Mouse (Mus musculus) gastrocnemius, postnatal 4 days (tissue): ENCODE measurements around the gene Aldh3b3. TPM values are rescaled to one million over a fixed set of nuclear protein-coding genes. Genes with fewer than 3 reads are reported as not detected.
A peak's percentile ranks its signal among the peaks of the same experiment; 100 is the strongest.

Source experiments
- DNase-seq, 2 experiments: peaks; one replicate each; pipeline ENCODE4 v3.0.0; 2021 to 2022; ENCODE audit warnings: low spot score in 2 of 2, mixed read lengths in 2 of 2
- long read RNA-seq, 2 experiments: library from polyadenylated mRNA; stranded (forward); transcript quantifications; one replicate each; pipeline ENCODE4 v2.0.0; 2021
- total RNA-seq, 2 experiments: library from RNA; stranded (reverse); gene quantifications; 2 replicates each; pipeline ENCODE4 v1.2.3; 2021

Gene Aldh3b3
- under 1 TPM; 0.08 to 0.12 TPM for total RNA-seq
- long read RNA-seq, experiment 1, partial matches to known transcripts, result 0 of 1 reads
- long read RNA-seq, experiment 1, other reads (novel, unspliced or antisense), result 0 of 1 reads
- long read RNA-seq, experiment 2, result 0 reads

DNA sequence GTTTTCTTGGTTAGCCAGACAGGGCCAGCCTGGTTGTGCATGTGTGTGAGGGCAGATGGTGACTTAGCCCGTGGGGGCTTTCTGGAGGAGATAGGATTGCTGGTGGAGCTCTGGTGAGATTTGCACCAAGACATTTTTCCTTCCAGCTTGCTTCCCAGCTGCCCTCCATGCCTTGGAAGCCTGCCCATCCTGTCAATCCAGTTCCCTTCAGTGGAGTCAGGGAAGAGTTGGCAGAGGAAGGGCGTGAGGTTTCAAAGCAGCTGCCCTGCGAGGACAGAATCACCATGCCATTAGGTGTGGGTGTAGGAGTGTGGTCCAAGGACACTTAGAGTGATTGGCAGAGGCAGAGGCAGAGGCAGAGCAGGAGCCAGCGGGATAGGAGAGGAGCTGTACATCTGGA lies at the start of gene Aldh3b3:
Gene Aldh3b3, plus strand, starts transcription at position 176 of the 400 bp plus-strand sequence.
- DNase-seq, result no peak

DNA sequence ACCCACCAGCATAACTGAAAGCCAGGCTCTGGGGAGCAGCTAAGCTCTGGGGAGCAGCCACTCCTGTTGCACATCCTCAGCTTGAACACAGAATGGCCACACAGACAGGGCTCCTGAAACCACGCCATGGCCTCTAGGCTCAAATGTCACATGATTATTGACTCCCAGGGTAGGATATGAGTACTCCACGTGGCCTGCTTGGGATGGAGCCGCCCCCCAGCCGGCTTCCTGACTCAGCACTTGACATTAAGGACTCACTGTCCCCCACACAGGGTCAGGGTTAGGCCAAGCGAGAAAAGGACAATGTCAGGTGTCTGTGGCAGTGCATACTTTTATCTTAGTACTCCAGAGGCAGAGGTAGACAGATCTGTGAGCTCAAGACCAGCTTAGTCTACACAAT lies 48.2 kb upstream of the Aldh3b3 start:
- no peak for DNase-seq

DNA sequence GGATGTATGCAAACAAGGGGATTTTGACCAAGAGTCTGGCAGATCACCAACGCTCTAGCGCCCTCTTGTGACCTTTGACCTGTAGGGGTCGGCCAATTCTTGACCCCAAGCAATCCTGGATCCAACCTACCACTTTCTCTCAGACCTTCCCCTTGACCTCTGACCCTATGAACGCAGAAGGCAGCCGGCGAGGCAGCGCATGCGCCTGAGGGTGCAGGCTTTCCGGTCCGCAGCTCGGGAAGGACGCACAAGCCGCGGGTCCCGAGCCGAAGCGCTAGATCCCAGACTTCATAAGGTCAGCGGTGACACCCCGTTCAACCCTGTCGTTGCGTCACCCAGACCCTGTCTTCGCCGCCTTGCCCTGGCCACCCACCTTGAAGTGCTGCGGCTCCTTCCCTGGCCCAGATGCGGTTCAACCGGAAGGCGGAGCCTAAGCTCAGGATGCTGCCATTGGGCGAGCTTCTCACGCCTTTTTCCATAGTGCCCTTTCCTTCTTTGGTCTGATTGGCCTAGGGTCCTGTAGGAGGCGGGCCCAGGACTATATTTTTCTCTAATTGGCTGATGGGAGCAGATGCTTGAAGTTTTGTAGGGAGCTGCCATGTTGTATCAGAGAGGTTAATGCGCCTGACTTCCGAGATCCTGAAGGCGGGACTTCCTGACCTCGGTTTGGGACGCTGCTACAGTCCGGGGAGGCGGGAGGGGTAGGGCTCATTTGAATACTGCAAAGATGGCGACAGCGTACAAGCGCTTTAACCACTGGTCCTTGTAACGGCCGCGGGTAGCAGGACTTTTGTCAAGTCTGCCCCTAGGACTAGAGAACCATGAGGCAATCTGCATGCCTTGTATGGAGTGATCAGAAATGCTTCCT lies 45.9 kb upstream of the Aldh3b3 start, which contains the start of gene Ndufs8:
Gene Ndufs8, minus strand, starts transcription at position 438 of the 868 bp plus-strand sequence.
- peak; percentile 62 to 86 for DNase-seq

- DNase-seq, result no peak
Observed at GRCm38 (mm10) chr19:3913692-3914091, 44.8 kb upstream of the Aldh3b3 start.

GRCm38 (mm10) chr19:3914535-3914934 lies 43.9 kb upstream of the Aldh3b3 start:
- no peak for DNase-seq

GRCm38 (mm10) chr19:3916727-3917126 lies 41.7 kb upstream of the Aldh3b3 start:
- DNase-seq, result no peak

DNA sequence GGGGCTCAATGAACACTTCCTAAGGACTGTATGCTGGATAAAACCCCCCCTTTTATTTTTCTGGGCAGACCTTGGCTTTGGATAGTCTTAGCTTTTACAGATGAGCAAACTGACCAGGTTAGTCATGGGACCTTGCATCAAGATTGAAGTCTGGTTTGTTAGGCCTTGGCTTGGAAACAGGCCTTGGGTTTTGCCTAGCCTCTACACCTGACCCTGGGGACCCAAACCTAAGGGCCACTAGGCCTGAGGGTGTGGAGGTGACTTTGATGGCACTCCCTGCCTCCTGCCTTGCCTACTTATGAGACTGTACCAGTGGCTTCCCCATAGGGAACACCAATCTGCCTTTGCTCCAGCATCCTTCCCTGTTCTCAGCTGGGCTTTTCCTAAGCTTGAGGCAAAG lies 38.5 kb upstream of the Aldh3b3 start:
- no peak for DNase-seq

- DNase-seq, result no peak
Observed at GRCm38 (mm10) chr19:3922661-3923371, 35.6 kb upstream of the Aldh3b3 start.

- peak in 1 of 2 experiments; percentile 78 for DNase-seq
Observed at GRCm38 (mm10) chr19:3923586-3923985, 34.9 kb upstream of the Aldh3b3 start.

DNA sequence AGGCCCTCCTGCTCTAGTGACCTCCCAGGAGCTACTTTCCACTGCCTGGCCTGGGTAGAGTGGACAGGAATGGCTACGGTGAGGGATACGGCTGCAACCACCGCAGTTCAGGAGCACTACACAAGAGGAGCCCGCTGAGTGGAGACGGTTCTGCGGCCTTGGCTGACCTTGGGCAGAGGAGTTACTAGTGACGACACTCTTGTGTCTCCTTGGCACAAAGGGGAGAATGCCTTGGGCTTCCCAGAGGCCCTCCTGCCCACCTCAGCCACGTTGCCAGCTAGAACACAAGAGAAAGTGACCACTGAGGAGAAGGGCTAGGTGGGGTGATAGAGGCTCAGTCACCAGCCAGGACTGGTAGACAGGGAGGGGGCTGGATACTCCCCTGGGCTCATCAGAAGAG lies 34.3 kb upstream of the Aldh3b3 start:
- no peak for DNase-seq

- DNase-seq, result no peak
Observed at GRCm38 (mm10) chr19:3924868-3925267, 33.6 kb upstream of the Aldh3b3 start.

DNA sequence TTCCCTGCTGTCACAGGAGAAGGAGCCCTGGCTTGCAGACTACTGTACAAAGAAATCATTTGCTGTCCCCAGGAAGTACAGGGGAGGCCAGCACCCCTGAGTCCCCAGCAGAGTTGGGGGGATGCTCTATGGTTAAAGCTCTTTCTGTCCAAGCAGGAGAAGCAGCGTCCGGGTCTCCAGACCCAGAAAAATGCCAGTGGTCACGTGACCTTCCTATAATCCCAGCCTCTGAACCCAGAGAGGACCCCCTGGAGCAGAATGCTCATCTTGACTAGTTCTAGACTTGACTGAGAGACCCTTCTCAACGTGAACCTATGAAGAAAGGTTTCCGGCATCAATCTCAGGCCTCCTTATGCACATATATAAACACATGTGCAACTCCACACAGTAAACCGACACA lies 32.6 kb upstream of the Aldh3b3 start:
- no peak for DNase-seq

DNA sequence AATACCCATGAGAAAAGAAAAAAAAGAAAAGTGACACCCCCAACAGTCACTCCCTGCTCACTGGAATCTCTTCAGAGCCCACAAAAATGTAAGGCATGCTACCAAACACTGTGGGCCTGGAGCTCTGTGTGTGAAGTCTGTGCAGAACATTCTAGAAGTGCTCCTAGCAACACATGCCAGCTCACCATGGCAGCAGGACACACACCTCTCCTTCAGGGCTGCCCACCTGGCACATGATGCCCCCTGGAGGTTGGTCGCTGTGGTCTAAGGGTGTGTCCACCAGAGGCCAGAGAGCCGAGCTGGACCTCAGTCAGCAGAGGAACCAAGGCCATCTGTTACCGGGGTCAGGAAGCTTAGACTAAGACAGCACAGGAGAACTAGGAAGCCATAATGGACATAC lies 32.2 kb upstream of the Aldh3b3 start:
- DNase-seq, result no peak

DNA sequence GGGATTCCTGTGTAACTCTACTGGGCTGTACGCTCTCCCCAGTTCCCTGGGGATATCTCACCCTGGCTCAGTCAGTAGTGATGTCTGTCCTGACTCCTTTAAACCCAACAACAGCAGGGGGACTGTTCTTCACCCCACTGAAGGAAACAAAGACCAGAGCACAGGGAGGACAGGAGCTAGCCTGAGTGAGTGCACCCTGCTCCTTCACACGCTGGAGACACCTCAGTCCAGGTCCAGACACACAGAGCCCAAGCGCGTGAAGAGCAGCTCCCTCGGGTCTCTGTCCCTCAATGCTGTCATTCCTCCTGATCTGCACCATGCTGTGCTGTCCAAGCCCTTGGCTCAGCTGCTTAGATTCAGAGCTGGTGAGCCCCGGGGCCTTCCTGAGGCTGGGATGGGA lies 31.8 kb upstream of the Aldh3b3 start:
- no peak for DNase-seq

DNA sequence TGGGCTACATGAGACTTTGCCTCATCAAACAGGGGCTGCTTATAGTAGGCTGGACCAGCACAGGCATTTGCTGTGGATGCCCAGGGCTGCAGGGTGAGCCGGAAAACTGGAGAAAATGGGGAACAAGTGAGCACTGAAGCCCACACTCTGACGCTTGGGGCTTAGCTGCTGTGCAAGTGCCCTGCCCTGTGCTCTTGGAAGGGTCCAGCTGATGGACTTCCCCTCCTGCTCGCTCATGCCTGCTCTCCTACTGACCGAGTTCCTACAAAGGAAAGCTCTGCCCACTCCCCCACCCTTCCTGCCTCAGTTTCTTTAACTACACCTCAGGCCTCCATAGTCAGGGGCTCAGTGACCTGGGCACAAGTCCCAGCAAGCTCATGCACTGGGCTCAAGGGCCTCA lies 30.5 kb upstream of the Aldh3b3 start:
- no peak for DNase-seq

DNA sequence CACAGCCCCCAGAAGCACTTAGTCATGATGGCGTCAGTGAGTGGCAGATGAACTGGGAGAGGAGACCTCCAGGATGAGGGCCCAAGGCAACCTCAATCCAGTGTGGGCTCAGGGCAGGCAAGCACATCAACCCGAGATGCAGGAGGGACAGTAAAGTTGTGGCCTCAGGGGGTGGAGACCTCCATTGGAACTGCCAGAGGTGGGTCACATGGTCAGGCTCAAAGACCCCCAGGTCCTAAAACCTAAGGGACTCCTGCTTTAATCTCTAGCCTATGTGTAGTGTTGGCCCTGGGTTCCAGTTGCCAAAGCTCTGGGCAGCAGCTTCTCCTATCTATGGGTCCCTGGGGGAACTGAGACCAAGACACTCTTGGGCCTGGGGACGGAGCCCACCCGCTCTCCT lies 29.7 kb upstream of the Aldh3b3 start:
- no peak for DNase-seq

- DNase-seq, result peak; percentile 87 to 88
Observed at GRCm38 (mm10) chr19:3929211-3929941, 29.1 kb upstream of the Aldh3b3 start, which contains the start of gene Aldh3b1. Gene Aldh3b1 (minus strand): TSS chr19:3929808.

DNA sequence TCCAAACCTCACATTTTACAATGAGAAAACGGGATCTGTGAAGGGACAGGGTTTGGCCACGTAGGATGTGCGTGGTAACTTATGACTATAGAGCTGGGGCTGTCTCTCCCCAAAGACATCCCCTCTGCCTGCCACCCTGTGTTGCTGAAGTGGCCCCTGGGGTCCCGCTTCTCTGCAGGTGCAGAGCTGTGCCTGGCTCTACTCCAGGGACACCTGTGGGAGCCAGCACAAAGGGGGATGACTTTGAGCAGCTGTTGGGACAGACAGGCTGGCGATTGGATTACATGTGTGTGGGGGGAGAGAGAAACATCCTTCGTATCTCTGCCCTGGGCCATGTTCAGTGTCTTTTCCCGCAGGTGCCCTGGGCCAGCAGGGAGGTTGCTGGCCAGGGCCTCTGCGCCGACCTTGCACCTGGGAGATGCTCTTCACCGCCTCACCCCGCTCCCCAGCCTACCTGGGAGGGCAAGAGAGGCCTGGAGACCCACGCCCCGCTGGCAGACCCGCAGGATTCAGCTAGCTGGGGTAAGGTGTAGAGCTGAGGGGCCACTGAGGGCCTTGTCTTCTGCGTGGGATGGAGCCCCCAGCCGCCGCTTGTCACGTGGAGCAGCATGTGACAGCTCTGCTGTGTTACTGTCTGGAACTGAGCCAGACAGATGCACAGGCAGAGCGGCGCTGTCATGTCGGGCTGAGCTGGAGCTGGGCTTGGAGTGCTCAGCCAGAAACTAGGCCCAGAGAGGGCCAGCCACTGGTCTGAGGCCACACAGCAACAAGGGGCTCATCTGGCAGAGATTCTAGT lies 28.0 kb upstream of the Aldh3b3 start:
- no peak for DNase-seq

- DNase-seq, result no peak
Observed at GRCm38 (mm10) chr19:3931716-3932115, 26.7 kb upstream of the Aldh3b3 start.
